Mouse (Mus musculus) gastrocnemius, postnatal 36 days (tissue): ENCODE measurements around the gene Hspa8. TPM values are rescaled to one million over a fixed set of nuclear protein-coding genes. Genes with fewer than 3 reads are reported as not detected.
"Not testable (repeated sequence)": the region's sequence is repeated elsewhere in the genome, so short reads cannot be mapped to it uniquely, and the experiment has no call there.

Experiments used
- DNase-seq, 2 experiments: peaks; one replicate each; pipeline ENCODE4 v3.0.0; 2022
- intact Hi-C: fragments of 180-260 bp; cut with DNase I; formaldehyde crosslinking; loops from one replicate; pipeline ENCODE4 v1.15.1; 2025
- total RNA-seq, 2 experiments: library from RNA; stranded (reverse); gene quantifications; 2 replicates each; pipeline ENCODE4 v1.2.3; 2021

The Hspa8 gene
- total RNA-seq, 2 experiments from 2014 or later, result 1,032 to 1,188 TPM

- peak; percentile 26 to 53 for DNase-seq
- intact Hi-C loops, result no loop called here
These were observed 18.8 kb upstream of the Hspa8 start for GRCm38 (mm10) chr9:40781726-40782581.

GRCm38 (mm10) chr9:40783641-40784373 lies 17.0 kb upstream of the Hspa8 start:
- intact Hi-C loops, result no loop called here
- DNase-seq, result peak in 1 of 2 experiments; percentile 43

- intact Hi-C loops, result no loop called here
- DNase-seq, result no peak
These were observed 16.3 kb upstream of the Hspa8 start for GRCm38 (mm10) chr9:40784374-40784967.

DNA sequence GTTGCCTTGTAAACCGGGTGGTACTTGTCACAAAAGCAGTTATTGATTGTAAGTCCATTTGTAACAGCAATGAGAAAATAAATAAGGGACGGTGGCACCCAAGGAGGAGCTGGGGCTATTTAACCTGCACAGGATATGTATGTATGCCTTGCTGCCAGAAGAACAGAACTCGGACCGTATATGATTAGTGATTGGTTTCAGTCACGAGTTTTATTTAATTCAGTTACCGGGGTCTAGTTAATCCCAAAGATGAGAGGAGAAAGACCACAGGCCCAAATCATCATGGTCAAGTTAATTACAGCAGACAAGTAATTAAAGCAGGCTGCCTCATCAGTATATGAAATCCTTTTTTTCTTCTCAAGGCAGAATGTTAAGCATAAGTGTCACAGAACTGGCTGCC lies 15.3 kb upstream of the Hspa8 start:
- intact Hi-C loops, result no loop called here
- no peak for DNase-seq

GRCm38 (mm10) chr9:40786820-40787219 lies 14.0 kb upstream of the Hspa8 start:
- DNase-seq, intact Hi-C loops: not testable (repeated sequence)

GRCm38 (mm10) chr9:40791864-40792633 lies 8.7 kb upstream of the Hspa8 start:
- intact Hi-C loops, result no loop called here
- DNase-seq, result no peak

DNA sequence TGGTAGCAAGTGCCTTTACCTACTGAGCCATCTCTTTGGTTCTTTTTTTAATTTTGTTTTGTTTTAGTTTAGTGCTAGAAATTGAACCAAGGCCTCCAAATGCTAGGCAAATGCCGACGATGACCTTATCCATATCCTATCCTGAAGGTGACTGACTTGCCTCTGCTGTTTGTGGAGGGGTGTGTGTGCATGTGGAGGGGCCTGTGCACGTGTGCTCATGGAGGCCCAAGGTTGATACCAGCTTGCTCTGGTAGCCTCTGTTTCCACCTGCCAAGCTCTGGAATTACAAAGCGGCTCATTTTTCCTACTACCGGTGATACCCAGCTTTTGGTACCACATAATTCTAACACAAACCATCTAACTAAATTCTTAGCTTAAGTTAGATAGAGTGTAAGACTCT lies 7.2 kb upstream of the Hspa8 start:
- intact Hi-C loops, result no loop called here
- DNase-seq, result no peak

- DNase-seq, result no peak
- intact Hi-C loops, result no loop called here
These were observed 6.5 kb upstream of the Hspa8 start for GRCm38 (mm10) chr9:40794251-40794650.

DNA sequence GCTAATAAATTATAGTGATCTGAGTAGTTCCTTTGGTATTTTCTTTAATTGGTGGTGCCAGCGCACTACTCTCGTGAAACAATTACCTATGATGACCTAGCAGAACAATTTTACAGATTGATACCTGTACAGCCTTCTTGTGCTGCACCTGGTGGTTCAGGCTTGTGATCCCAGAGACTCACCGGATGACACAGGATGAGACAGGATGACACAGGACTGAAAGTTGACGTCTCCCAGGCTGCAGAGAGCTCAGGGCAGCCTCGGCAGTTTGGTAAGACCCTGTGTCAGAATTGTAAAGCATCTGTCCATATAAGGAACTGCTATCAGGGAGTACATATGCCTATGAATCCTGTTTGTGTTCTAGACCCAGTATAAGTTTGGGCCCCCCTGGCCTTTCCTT lies 5.9 kb upstream of the Hspa8 start:
- DNase-seq, result no peak
- intact Hi-C loops, result no loop called here

DNA sequence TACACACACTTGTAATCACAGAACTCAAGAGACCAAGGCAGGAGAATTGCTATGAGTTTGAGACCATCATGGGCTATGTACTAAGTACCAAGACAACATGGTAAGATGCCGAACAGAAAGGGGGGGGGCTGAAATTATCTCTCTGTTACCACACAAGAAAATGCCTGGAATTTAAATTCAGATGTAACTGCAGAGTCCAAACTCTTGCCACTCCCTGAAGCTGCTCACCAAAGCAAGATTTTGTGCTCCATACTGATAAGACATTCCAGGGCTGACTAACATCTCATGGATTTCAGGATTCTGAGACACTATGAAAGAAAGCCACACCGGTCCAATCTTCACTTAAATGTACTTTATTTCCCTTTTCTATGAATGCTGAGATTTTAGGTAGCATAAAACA lies 5.2 kb upstream of the Hspa8 start:
- intact Hi-C loops, result no loop called here
- DNase-seq, result no peak

GRCm38 (mm10) chr9:40796054-40796453 lies 4.7 kb upstream of the Hspa8 start:
- no peak for DNase-seq
- intact Hi-C loops, result no loop called here

GRCm38 (mm10) chr9:40798247-40798960 lies 2.4 kb upstream of the Hspa8 start:
- intact Hi-C loops, result no loop called here
- DNase-seq, result no peak

DNA sequence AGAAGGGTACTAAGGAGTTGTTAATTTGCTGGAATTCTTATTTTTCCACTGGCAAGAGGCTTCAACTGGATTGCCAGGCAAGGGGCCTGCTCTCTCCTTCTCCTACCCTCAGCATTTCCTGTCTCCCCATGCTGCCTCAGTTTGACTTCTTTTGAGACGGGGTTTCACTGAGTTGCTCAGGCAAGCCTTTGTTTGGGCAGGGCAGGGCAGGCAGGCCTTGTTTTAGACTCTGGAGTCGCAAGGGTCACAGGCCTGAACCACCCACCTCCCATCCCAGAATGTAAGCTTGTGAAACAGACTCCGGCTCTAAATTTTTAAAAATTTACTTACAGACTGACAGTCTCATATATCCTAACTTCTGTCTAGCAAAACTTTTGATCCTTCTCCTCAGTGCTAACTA lies 1.7 kb upstream of the Hspa8 start:
- no peak for DNase-seq
- intact Hi-C loops, result no loop called here

GRCm38 (mm10) chr9:40799837-40800501 lies 815 bp upstream of the Hspa8 start:
- DNase-seq, result peak; percentile 64 to 72
- intact Hi-C loops, result no loop called here

DNA sequence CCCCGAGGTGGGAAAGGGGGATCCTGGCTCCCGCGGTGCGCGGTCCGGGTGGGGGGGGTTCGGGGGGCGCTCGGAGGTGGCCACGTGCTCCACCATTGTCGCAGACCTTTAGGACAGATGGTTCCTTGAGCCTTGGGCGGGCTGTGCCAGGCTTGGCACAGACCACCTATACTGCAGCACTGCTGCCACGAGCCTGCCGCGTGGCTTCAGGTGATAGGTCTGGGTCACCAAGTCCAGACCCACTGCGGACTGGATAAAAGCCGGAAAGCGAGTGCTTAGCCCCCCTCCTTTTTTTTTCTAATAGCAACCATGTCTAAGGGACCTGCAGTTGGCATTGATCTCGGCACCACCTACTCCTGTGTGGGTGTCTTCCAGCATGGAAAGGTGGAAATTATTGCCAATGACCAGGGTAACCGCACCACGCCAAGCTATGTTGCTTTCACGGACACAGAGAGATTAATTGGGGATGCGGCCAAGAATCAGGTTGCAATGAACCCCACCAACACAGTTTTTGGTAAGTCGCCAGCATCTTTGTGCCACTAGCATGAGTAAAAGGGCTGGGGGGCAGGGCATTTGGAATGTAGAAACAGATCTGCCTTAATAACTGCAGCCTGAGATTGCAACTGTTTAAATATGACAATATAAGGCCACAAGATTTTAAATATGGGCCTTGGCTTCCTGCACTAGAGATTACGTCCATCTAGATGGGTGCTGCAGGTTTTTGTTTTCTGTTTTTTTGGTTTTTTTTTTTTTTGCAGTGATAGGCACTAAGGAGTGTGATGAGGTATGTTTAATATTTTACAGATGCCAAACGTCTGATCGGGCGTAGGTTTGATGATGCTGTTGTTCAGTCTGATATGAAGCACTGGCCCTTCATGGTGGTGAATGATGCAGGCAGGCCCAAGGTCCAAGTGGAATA lies 1.1 kb downstream of the Hspa8 start:
- intact Hi-C loops, result not testable (repeated sequence)
- DNase-seq, result peak in 1 of 2 experiments; percentile 14

DNA sequence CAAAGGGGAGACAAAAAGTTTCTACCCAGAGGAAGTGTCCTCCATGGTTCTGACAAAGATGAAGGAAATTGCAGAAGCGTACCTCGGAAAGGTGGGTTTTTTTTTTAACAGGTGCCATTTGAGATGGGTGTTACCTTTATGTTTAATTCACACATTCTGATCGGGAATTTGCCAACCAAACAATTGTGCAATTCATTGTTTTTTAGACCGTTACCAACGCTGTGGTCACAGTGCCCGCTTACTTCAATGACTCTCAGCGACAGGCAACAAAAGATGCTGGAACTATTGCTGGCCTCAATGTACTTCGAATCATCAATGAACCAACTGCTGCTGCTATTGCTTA lies 1.7 kb downstream of the Hspa8 start:
- DNase-seq, intact Hi-C loops: not testable (repeated sequence)

GRCm38 (mm10) chr9:40804576-40804975 lies 3.8 kb downstream of the Hspa8 start:
- intact Hi-C loops, result loop anchor here (2.0 kb wide), 1 partner anchor 48 kb away; no protein-coding TSS in a partner anchor
- DNase-seq, result not testable (repeated sequence)

DNA sequence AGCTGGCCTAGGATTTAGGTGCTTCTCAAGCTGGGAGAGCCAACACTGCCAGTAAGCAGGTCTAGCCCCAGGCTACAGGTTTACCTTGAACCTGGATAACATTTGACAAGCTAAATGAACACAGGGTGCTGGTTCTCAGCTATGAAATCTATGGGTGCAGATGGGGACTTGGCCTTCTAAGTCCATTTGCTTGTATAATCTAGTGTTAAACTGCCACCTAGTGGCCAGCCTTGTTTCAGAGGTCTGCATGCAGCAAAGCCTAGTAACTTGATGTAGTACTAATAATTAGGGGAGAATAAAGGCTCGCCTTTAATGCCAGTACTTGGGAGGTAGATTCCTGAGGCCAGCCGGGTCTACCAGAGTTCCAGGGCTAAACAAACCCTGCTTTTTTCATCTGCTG lies 4.5 kb downstream of the Hspa8 start:
- intact Hi-C loops, result loop anchor here (2.0 kb wide), 1 partner anchor 48 kb away; no protein-coding TSS in a partner anchor
- DNase-seq, result peak; percentile 40 to 57
